Mouse (Mus musculus) liver, adult 2 months (tissue): ENCODE measurements around the gene 4930404N11Rik.

Experiments used
- CTCF ChIP-seq: fragments of 200-500 bp; IDR thresholded peaks from 2 replicates; pipeline ENCODE4 v1.5.1; 2011; ENCODE audit warnings: low read depth, low read length, control low read depth
- POLR2A ChIP-seq: fragments of 200-500 bp; IDR thresholded peaks from 2 replicates; pipeline ENCODE4 v1.6.1; 2011; ENCODE audit warnings: low read length, control low read depth; ENCODE audit not compliant: insufficient read depth; ENCODE audit errors: extremely low read depth

DNA sequence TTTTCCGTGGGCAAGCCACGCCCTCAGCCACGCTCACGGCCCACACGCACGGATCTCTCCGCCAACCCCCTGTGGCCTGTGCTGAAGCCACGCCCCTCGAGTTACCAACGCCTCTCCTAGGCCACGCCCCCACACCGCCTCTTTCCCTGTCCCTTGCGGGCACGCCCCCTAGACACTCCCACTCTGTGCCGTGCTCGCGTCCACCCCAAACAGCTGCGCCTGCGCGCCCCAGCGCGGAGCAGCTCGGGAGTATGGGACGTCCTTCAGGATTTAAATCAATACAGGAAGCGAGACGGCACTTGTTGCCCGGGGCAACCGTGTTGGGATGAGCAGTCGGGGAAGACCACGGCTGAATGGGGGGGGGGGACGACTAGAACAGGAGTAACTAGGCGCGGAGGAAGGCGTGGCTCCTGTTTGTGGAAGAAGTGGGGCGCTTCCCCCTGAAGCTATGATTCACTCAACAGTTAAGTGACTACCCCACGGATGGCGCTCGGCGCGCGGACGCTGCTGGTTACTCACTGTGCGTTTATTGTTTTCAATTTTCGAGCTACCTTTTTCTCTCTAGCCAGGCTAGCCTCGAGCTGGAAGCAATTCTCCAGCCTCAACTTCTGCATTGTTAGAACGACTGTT is 13.1 kb upstream of the 4930404N11Rik start:
- TF ChIP-seq CTCF (no peak), POLR2A (no peak)
